8 mouse cellular contexts compared by ENCODE assay signal in genomic region chr13:41146271-41146670, GRCm38 (mm10). TPM values are rescaled to one million over a fixed set of nuclear protein-coding genes. Genes with fewer than 3 reads are reported as not detected.
A peak's percentile ranks its signal among the peaks of the same experiment; 100 is the strongest.
DNase-seq lines count a peak whose midpoint lies in the region; ATAC-seq and TF ChIP-seq lines count a peak whose summit lies in the region.
"Had no signal": no experiment of that assay in that cellular context is flagged by ENCODE, and none has a peak within 500 bp of the region (broad histone marks: within the 10 kb centered on the region; RNA-seq: fewer than 3 reads in every experiment).

No protein-coding gene starts in this region.

- H3K9me3 ChIP-seq in CH12.LX (replicated peaks; ENCODE audit: low read length), result no peaks in the 10 kb centered on the region
- H3K9me3 ChIP-seq: limb, embryonic 15.5 days had no signal

- DNase-seq in A20 (ENCODE audit: low read depth, low spot score), result peak; percentile 63
- DNase-seq in CH12.LX (ENCODE audit: extremely low read depth), result peak; percentile 70
- peak; percentile 49 for DNase-seq in c-Kit-negative CD71-positive TER-119-positive erythroid progenitor cells, embryonic 14.5 days (ENCODE audit: low read depth, low spot score)
- peak; percentile 57 to 85 for DNase-seq in kidney, postnatal 36 days
- DNase-seq in lung, adult 18-20 months, result peak; percentile 30 to 37
- peak; percentile 40 for DNase-seq in right cerebral cortex, postnatal 25 days

- H3K79me2 ChIP-seq in CH12.LX (replicated peaks; ENCODE audit: control insufficient read depth, extremely low read depth, insufficient read depth, poor library complexity, severe bottlenecking), result no peaks in the 10 kb centered on the region

- TF ChIP-seq EP300 in CH12.LX (IDR thresholded peaks at IDR 0.05; ENCODE audit: low read length), result no peak

- no peak overlapping the region for H3K9ac ChIP-seq in CH12.LX (ENCODE audit: insufficient read depth, low read depth)
- H3K9ac ChIP-seq: limb, embryonic 15.5 days had no signal

- TF ChIP-seq CTCF in CH12.LX (conservative IDR thresholded peaks at IDR 0.05 in 1 of 2, IDR thresholded peaks at IDR 0.05 in 1 of 2; ENCODE audit: low read depth in 2 of 2, low read length in 2 of 2), result peak; percentile 88 to 97

- H3K27me3 ChIP-seq in CH12.LX (replicated peaks), result no peaks in the 10 kb centered on the region
- H3K27me3 ChIP-seq: limb, embryonic 15.5 days had no signal

- no peak for TF ChIP-seq POLR2A in CH12.LX (IDR thresholded peaks at IDR 0.05; ENCODE audit: low read depth, low read length)

- H3K4me2 ChIP-seq in CH12.LX (ENCODE audit: insufficient read depth, low read depth, poor library complexity, severe bottlenecking), result no peak overlapping the region
- H3K4me2 ChIP-seq: limb, embryonic 15.5 days had no signal

- in situ Hi-C loops in CH12.LX (cut with MboI; ENCODE audit: low pct_ligation_motif_present, low pct_unique_long_range_greater_than_20kb, low sequenced_read_pairs), result loop anchor here (25.0 kb wide), 1 partner anchor 416 kb away; no protein-coding TSS in a partner anchor

- no peaks in the 10 kb centered on the region for H3K36me3 ChIP-seq in CH12.LX (replicated peaks in 1 of 2; ENCODE audit: control insufficient read depth in 1 of 2, insufficient read depth in 1 of 2, low read length in 1 of 2)
- H3K36me3 ChIP-seq: limb, embryonic 15.5 days had no signal

- peak; percentile 59 for TF ChIP-seq RAD21 in CH12.LX (IDR thresholded peaks at IDR 0.05; ENCODE audit: low read depth, low read length)

- H3K4me3 ChIP-seq in CH12.LX (replicated peaks in 1 of 3; ENCODE audit: low read depth in 2 of 3, low read length in 2 of 3, poor library complexity in 1 of 3), result no peak overlapping the region
- H3K4me3 ChIP-seq: limb, embryonic 15.5 days had no signal

- dilution Hi-C loops in CH12.LX (cut with MboI; ENCODE audit: extremely low pct_ligation_motif_present, extremely low pct_unique_long_range_greater_than_20kb, low sequenced_read_pairs), result no loop called here

- no peak overlapping the region for H3K27ac ChIP-seq in CH12.LX (ENCODE audit: insufficient read depth, low read depth)
- H3K27ac ChIP-seq: limb, embryonic 15.5 days had no signal

- ATAC-seq in erythroid progenitor cell, adult 5-6 weeks (replicated peaks; ENCODE audit: low FRiP score, poor library complexity, severe bottlenecking), result peak; percentile 57; the same call in 1 of the 2 replicates

- H3K4me1 ChIP-seq in CH12.LX (ENCODE audit: control insufficient read depth in 1 of 2, insufficient read depth in 2 of 2), result no peaks in the 10 kb centered on the region
- H3K4me1 ChIP-seq: limb, embryonic 15.5 days had no signal

TF ChIP-seq in CH12.LX, 34 proteins besides CTCF, POLR2A, EP300 and RAD21:
- TF ChIP-seq JUND (conservative IDR thresholded peaks at IDR 0.05; ENCODE audit: low read depth, low read length), result no peak
- no peak for TF ChIP-seq MAFK (IDR thresholded peaks at IDR 0.05; ENCODE audit: insufficient replicate concordance, low read length)
- TF ChIP-seq IRF4 (IDR thresholded peaks at IDR 0.05; ENCODE audit: low read depth, low read length), result no peak
- no peak for TF ChIP-seq UBTF (IDR thresholded peaks at IDR 0.05; ENCODE audit: low read depth, low read length)
- peak; percentile 86 for TF ChIP-seq SMC3 (IDR thresholded peaks at IDR 0.05; ENCODE audit: low read depth, low read length)
- TF ChIP-seq MAX (IDR thresholded peaks at IDR 0.05; ENCODE audit: low read length), result 0 out of 2 replicates have a peak, but pooled peaks have one; percentile 21
- TF ChIP-seq ZMIZ1 (IDR thresholded peaks at IDR 0.05; ENCODE audit: low read depth, low read length), result no peak
- TF ChIP-seq RCOR1 (conservative IDR thresholded peaks at IDR 0.05; ENCODE audit: low read depth, low read length), result no peak
- no peak for TF ChIP-seq ETS1 (conservative IDR thresholded peaks at IDR 0.05; ENCODE audit: low read depth, low read length)

RNA-seq across cellular contexts. Expression of gene Sycp2l, which starts 32.2 kb away (rescaled TPM):
- total RNA-seq in CH12.LX (2012; rRNA removed) (0.21 TPM in 1 of 2 replicates, not detected in the other), CH12.LX (2014; rRNA removed) (0.36 and 1.0 TPM in 2 replicates)
- 1.3 and 1.9 TPM in 2 replicates for polyA plus RNA-seq in CH12.LX (2012; ENCODE audit: insufficient read length, low read depth)
- total RNA-seq in erythroid progenitor cell, adult 5-6 weeks (2015; ENCODE audit: low replicate concordance), result not detected in 2 replicates
- not detected in 2 replicates for total RNA-seq in erythroid progenitor cell, adult 5-6 weeks (2017; ENCODE audit: low replicate concordance)
- polyA plus RNA-seq: limb, embryonic 15.5 days had no signal

RNA-seq across cellular contexts. Expression of gene Gcm2, which starts 35.4 kb away (rescaled TPM):
- total RNA-seq in CH12.LX (2012; rRNA removed), result 1.4 and 2.4 TPM in 2 replicates
- 8.0 and 8.7 TPM in 2 replicates for total RNA-seq in CH12.LX (2014; rRNA removed)
- 7.2 and 9.0 TPM in 2 replicates for polyA plus RNA-seq in CH12.LX (2012; ENCODE audit: insufficient read length, low read depth)
- total RNA-seq in erythroid progenitor cell, adult 5-6 weeks (2015; ENCODE audit: low replicate concordance), result not detected in 2 replicates
- total RNA-seq in erythroid progenitor cell, adult 5-6 weeks (2017; ENCODE audit: low replicate concordance), result not detected in 2 replicates
- polyA plus RNA-seq: limb, embryonic 15.5 days had no signal
